Mouse (Mus musculus) neural tube, embryonic 11.5 days (tissue): ENCODE results near the gene Uggt2. TPM values are rescaled to one million over a fixed set of nuclear protein-coding genes. Genes with fewer than 3 reads are reported as not detected.
"Not testable (repeated sequence)": the region's sequence is repeated elsewhere in the genome, so short reads cannot be mapped to it uniquely, and the experiment has no call there.

Experiments used
- ATAC-seq: fragments of 200-750 bp; cut with Nextera tagmentation; 2 replicates; pipeline ENCODE4 v1.8.0; 2017; ENCODE audit warnings: moderate number of reproducible peaks, mild to moderate bottlenecking, moderate TSS enrichment, moderate library complexity; ENCODE audit not compliant: insufficient read depth, low FRiP score, low TSS enrichment
- DNase-seq: peaks from one replicate; pipeline ENCODE4 v3.0.0-alpha.2; 2015; ENCODE audit warnings: low spot score
- H3K27ac ChIP-seq: fragments of 300-500 bp; sonication (generic); 2 replicates; pipeline ENCODE4 v1.5.1; 2014; ENCODE audit warnings: low read depth, mild to moderate bottlenecking, low read length
- H3K27me3 ChIP-seq: fragments of 300-500 bp; sonication (generic); 2 replicates; pipeline ENCODE4 v1.6.1; 2014; ENCODE audit warnings: mild to moderate bottlenecking, low read length, mixed read lengths; ENCODE audit not compliant: control insufficient read depth, insufficient read depth
- H3K36me3 ChIP-seq: fragments of 300-500 bp; sonication (generic); 2 replicates; pipeline ENCODE4 v1.6.1; 2014; ENCODE audit warnings: mild to moderate bottlenecking, low read length, moderate library complexity, mixed read lengths; ENCODE audit not compliant: control insufficient read depth, insufficient read depth
- H3K4me1 ChIP-seq: fragments of 300-500 bp; sonication (generic); 2 replicates; pipeline ENCODE4 v1.6.1; 2014; ENCODE audit warnings: low read length, mixed read lengths; ENCODE audit not compliant: control insufficient read depth, insufficient read depth
- H3K4me2 ChIP-seq: fragments of 300-500 bp; sonication (generic); 2 replicates; pipeline ENCODE4 v1.6.1; 2014; ENCODE audit warnings: low read depth, mild to moderate bottlenecking, moderate library complexity
- H3K4me3 ChIP-seq: fragments of 300-500 bp; sonication (generic); 2 replicates; pipeline ENCODE4 v1.5.1; 2014; ENCODE audit warnings: low read depth, low read length
- H3K9ac ChIP-seq: fragments of 300-500 bp; sonication (generic); 2 replicates; pipeline ENCODE4 v1.6.1; 2014; ENCODE audit warnings: mild to moderate bottlenecking, low read length
- H3K9me3 ChIP-seq: fragments of 300-500 bp; sonication (generic); 2 replicates; pipeline ENCODE4 v1.6.1; 2016; ENCODE audit warnings: low read length; ENCODE audit not compliant: control insufficient read depth
- WGBS: fragments of 180-500 bp; shearing (Covaris S2); extraction: QIAGEN DNeasy Blood & Tissue Kit; methylation state at CpG from one replicate; pipeline ENCODE4 v1.1.7; 2014; 5-methylcytosine and 5-hydroxymethylcytosine counted together
- polyA plus RNA-seq: library from polyadenylated mRNA; unstranded; fragments of >200 nt; fragmentation: Nextera tagmentation; extraction: Ambion mirVana; gene quantifications from 2 replicates; pipeline ENCODE4 v1.2.1, GENCODE M21; 2014

The Uggt2 gene
- polyA plus RNA-seq, 1 experiment from 2014 or later = 16.4 TPM

DNA sequence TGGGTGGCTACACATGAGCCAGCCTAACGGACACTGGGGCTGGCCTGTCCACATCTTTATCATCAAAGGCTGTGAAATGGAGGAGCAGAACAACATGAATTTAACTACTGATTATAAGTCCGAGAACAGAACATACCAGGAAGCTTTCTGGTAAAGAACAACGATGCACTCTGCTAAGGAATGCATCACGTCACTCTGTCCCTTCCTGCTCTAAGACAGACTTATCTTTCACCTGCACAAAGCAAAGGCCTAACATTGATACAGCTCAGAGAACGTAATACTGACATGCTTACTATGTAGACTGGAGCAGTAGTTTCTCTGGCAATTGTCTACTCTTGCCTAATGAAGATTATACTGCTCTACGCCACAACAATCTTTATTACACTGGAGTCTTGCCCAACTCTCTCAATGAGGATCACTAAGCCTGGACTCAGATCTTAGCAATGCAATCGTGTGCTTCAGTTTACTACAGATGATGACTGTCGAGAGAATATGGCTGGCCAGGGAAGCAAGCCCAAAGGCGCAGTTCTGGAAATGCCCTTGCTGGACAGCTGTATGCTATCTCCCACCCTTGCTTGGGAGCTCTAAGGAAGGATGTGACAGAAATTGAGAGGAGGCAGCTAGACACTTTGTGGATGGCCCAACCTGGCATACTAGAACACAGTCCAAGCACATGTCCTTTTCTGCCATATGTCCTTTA, 103.9 kb downstream of the Uggt2 start:
- DNase-seq (no peak), ATAC-seq (no peak)
- WGBS = 90% methylated on average over 9 of the region's 9 CpGs
- Histone ChIP-seq H3K4me2 (no peak overlapping the region), H3K9me3 (no peaks in the 10 kb centered on the region), H3K27me3 (no peaks in the 10 kb centered on the region), H3K36me3 (no peaks in the 10 kb centered on the region), H3K9ac (no peak overlapping the region), H3K4me1 (no peaks in the 10 kb centered on the region), H3K4me3 (no peak overlapping the region), H3K27ac (no peak overlapping the region)

DNA sequence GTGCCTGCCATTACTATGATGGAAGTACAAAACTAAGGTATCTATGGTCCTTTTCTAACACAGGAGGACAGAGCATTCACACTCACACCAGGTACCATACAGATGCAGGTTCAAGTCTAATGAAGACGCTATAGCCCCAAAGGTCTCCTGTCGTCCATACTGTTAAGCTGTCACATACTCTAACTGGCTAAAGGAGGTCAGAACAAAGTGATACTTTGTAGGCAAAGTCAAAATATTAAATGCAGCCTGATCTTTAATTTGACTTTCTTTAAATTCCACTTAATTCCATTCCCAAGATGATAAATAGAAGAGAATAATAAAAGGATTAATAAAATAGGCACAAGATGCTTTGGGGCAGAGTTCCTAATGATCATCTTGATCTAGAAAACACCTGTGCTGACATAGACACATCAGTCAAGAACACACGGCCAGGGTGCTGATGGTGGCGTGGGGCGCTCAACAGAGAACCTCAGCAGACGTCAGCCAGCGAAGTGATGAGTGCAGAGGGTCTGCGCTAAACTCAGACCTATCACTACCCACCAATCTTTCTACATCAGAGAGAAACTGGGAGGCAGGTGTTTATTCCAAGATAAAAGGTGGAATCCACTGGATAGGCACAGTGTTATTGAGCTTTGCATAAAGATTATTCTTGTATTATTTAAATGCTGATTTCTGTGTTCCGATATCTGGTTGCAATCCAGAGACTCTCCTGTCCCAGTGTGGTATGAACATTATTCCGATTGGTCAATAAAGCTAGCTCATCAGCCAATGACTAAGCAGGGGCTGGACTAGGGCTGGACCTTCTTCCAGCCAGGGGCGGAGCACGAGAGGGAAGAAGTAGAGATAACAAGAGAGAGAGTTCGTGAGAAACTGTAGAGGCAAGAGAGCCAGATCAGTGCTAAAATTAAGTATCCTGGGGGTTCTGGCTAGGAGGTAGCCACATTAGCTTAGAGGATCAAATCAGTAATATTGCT, 111.4 kb downstream of the Uggt2 start:
- H3K27me3 ChIP-seq = no peaks in the 10 kb centered on the region
- H3K27ac ChIP-seq = no peak overlapping the region
- no peaks in the 10 kb centered on the region for H3K9me3 ChIP-seq
- WGBS = 54% methylated on average over 13 of the region's 13 CpGs
- ATAC-seq (peak; percentile 72; the same call in 1 of the 2 replicates), DNase-seq (no peak)
- no peaks in the 10 kb centered on the region for H3K36me3 ChIP-seq
- H3K9ac ChIP-seq = no peak overlapping the region
- H3K4me2 ChIP-seq = no peak overlapping the region
- H3K4me3 ChIP-seq = no peak overlapping the region
- no peaks in the 10 kb centered on the region for H3K4me1 ChIP-seq

DNA sequence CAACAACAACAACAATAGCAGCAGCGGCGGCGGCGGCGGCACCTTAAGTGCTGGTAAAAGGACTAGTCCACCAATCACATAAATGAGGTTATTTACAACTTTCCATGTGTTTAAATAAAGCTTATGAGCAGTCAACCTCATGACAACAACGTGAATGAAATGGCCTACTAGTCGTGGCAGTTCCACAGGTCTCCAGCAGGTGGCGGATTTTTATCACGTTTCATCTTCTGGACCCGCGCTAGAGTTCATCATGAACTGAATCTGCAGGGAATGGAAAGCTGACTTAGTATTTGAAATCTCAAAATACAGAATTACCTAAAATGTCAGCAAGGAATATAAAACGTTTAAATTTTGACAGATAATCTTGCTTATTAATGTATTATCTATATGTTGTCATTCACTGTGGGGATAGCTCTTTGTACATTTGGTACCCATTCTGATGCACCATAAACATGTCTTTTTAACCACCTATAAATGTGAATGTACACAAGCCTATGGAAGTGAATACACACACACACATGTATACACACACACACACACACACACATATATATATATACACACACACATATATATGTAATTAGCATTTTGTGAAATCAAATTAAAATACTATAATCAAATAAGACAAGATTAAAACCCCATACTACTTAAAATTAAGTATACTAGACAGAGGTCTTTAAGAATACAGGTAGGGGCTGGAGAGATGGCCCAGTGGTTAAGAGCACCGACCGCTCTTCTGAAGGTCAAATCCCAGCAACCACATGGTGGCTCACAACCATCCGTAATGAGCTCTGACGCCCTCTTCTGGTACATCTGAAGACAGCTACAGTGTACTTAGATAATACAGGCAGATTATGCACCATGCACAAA, 112.3 kb downstream of the Uggt2 start:
- H3K4me2 ChIP-seq = no peak overlapping the region
- H3K27ac ChIP-seq = no peak overlapping the region
- peak; percentile 54; the same call in 1 of the 2 replicates for ATAC-seq
- H3K27me3 ChIP-seq = no peaks in the 10 kb centered on the region
- no peaks in the 10 kb centered on the region for H3K4me1 ChIP-seq
- WGBS = 40% methylated on average over 16 of the region's 16 CpGs
- H3K9ac ChIP-seq = no peak overlapping the region
- no peaks in the 10 kb centered on the region for H3K9me3 ChIP-seq
- H3K36me3 ChIP-seq = no peaks in the 10 kb centered on the region
- DNase-seq = peak; percentile 79
- no peak overlapping the region for H3K4me3 ChIP-seq

DNA sequence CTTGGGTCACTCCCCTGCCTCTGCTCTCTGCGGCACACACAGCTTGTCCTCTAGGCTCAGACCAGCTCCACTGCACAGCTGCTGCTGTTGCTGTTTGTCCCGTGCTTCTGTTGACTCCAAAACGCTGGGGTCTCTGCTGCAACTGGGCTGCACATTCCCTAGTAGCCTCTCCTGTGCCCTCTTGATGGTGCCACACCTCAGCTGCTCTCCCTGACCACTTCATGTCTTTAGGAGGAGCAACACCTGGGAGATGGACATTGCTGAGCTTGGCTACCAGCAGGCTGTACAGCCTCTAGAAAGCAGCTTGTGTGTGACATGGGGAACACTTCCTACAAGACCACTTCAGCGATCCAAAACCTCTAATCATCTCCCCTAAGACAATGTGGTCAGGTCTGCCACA, 115.1 kb downstream of the Uggt2 start:
- Histone ChIP-seq H3K27me3 (no peaks in the 10 kb centered on the region), H3K9me3 (no peaks in the 10 kb centered on the region), H3K4me2 (no peak overlapping the region), H3K4me3 (no peak overlapping the region), H3K4me1 (no peaks in the 10 kb centered on the region), H3K36me3 (no peaks in the 10 kb centered on the region), H3K9ac (no peak overlapping the region), H3K27ac (no peak overlapping the region)
- DNase-seq (no peak), ATAC-seq (no peak)
- 80% methylated on average over 4 of the region's 4 CpGs for WGBS

DNA sequence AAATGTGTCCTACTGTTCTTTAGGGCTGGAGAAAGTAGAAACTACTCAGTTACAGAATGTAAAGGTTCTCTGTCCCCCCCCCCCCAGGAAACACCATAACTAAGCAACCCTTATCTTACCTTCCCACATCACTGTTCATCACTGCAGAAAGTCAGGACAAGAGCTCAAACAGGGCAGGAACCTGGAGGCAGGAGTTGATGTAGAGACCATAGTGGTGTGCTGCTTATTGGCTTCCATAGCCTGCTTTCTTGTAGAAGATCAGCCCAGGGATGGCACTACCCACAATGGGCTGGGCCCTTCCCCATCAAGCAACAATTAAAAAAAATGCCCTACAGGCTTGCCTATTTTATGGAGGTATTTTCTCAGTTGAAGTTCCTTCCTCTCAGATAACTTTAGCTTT, 115.8 kb downstream of the Uggt2 start:
- no peaks in the 10 kb centered on the region for H3K4me1 ChIP-seq
- no peak for ATAC-seq
- no peaks in the 10 kb centered on the region for H3K9me3 ChIP-seq
- no peak for DNase-seq
- no peaks in the 10 kb centered on the region for H3K27me3 ChIP-seq
- no peak overlapping the region for H3K4me2 ChIP-seq
- no peak overlapping the region for H3K4me3 ChIP-seq
- H3K36me3 ChIP-seq = no peaks in the 10 kb centered on the region
- H3K27ac ChIP-seq = no peak overlapping the region
- H3K9ac ChIP-seq = no peak overlapping the region

DNA sequence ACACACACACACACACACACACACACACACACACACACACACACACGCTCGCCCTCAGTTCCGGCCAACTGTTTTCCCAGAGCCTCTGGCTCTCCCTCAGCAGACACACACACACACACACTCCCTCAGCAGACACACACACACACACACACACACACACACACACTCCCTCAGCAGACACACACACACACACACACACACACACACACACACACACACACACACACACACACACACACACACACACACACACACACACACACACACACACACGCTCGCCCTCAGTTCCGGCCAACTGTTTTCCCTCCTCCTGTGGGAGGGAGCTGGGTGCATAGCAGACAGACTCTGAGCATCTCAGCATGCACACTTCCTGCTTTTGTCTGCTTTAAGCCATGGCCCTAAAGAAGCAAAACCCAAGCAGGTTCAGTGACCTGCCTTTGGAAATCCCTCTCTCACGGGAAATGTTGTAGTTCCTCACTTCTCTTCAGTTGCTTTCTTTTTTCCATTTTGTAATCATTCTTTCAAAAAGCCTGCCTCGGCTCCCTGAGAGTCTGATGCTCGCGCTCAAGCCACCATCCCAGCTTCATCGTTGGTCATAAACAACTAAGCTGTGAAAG, 116.7 kb downstream of the Uggt2 start:
- not testable (repeated sequence) for H3K4me3 ChIP-seq, H3K36me3 ChIP-seq, H3K4me2 ChIP-seq, H3K9ac ChIP-seq, DNase-seq, H3K4me1 ChIP-seq, ATAC-seq, H3K9me3 ChIP-seq, H3K27ac ChIP-seq, H3K27me3 ChIP-seq
- 87% methylated on average over 9 of the region's 11 CpGs for WGBS

DNA sequence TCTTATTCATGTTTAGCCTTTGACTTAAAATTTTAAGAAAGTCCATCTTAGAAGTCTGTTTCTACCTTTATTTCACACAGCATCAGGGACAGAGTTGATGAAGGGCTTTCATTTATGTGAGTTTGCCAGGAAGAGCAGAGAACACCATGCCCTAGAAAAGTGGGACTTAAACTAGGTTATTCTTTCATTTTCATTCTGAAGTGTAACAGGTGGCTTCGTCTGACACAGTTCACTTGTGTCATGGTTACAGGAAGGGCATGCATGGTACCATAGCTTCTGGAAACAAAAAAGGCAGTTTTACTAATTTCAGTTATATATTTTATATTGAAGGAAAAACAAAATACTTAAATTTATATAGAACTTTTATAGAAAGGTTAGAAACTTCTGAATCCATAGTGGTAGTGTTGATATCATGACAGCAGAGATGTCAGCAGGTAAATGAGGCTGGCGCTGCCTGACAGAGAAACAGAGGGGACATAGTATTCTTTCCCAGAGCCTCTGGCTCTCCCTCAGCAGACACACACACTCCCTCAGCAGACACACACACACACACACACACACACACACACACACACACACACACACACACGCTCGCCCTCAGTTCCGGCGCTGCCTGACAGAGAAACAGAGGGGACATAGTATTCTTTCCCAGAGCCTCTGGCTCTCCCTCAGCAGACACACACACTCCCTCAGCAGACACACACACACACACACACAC, 117.4 kb downstream of the Uggt2 start:
- 91% methylated on average over 2 of the region's 6 CpGs for WGBS
- not testable (repeated sequence) for H3K4me2 ChIP-seq, ATAC-seq, H3K4me3 ChIP-seq, H3K27ac ChIP-seq, H3K36me3 ChIP-seq, H3K9me3 ChIP-seq, H3K27me3 ChIP-seq, H3K4me1 ChIP-seq, H3K9ac ChIP-seq, DNase-seq

DNA sequence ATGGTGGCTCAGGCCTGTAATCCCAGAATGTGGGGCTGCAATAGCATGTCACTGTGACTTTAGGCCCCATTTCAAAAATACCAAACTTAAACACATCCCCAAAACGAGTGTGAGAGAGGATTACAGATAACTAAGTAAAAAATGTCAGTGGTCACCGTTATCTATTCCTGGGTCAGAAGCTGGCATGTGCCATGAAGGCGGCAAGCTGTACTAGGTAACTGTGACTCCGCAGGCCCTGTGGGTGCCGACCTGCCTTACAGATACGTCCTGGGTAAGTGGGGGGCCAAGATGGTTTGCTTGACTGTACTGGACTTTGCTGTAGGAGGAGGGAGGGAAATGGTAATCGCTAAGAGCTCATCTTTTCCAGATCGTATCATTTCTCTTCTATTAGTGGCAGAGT, 118.3 kb downstream of the Uggt2 start:
- Histone ChIP-seq H3K4me2 (no peak overlapping the region), H3K27ac (no peak overlapping the region), H3K4me3 (no peak overlapping the region), H3K27me3 (no peaks in the 10 kb centered on the region), H3K9ac (no peak overlapping the region), H3K4me1 (no peaks in the 10 kb centered on the region), H3K9me3 (no peaks in the 10 kb centered on the region), H3K36me3 (no peaks in the 10 kb centered on the region)
- 93% methylated on average over 8 of the region's 8 CpGs for WGBS
- ATAC-seq (no peak), DNase-seq (no peak)
